Mouse (Mus musculus): ENCODE data around the gene Rhd. TPM values are rescaled to one million over a fixed set of nuclear protein-coding genes. Genes with fewer than 3 reads are reported as not detected.

The Rhd gene
- polyA plus RNA-seq, 1 experiment from 2014 or later, result 24.2 TPM

- H3K27me3 ChIP-seq (ENCODE audit: insufficient read depth, poor library complexity, severe bottlenecking), result no peaks in the 10 kb centered on the region
- H3K36me3 ChIP-seq, result 0 out of 2 replicates have a peak, but pooled peaks cover under 1% of the 10 kb centered on the region
- H3K4me1 ChIP-seq, result peaks cover 19% of the 10 kb centered on the region
- no peak for DNase-seq (ENCODE audit: low spot score)
- WGBS, result 62% methylated on average over 7 of the region's 7 CpGs
- H3K27ac ChIP-seq, result no peak overlapping the region
- H3K9me3 ChIP-seq, result no peaks in the 10 kb centered on the region
- H3K4me3 ChIP-seq, result no peak overlapping the region
These were observed 54.0 kb downstream of the Rhd start for GRCm38 (mm10) chr4:134918381-134918780.

- no peaks in the 10 kb centered on the region for H3K9me3 ChIP-seq
- H3K27ac ChIP-seq, result no peak overlapping the region
- WGBS, result 36% methylated on average over 12 of the region's 12 CpGs
- H3K4me1 ChIP-seq, result peaks cover 15% of the 10 kb centered on the region
- peaks cover 9% of the 10 kb centered on the region for H3K36me3 ChIP-seq
- no peak for DNase-seq (ENCODE audit: low spot score)
- no peaks in the 10 kb centered on the region for H3K27me3 ChIP-seq (ENCODE audit: insufficient read depth, poor library complexity, severe bottlenecking)
- no peak overlapping the region for H3K4me3 ChIP-seq
These were observed 55.6 kb downstream of the Rhd start for GRCm38 (mm10) chr4:134919733-134920540.

- H3K36me3 ChIP-seq, result peaks cover 15% of the 10 kb centered on the region
- no peak overlapping the region for H3K4me3 ChIP-seq
- no peak for DNase-seq (ENCODE audit: low spot score)
- no peaks in the 10 kb centered on the region for H3K9me3 ChIP-seq
- no peaks in the 10 kb centered on the region for H3K27me3 ChIP-seq (ENCODE audit: insufficient read depth, poor library complexity, severe bottlenecking)
- WGBS, result 90% methylated on average over 6 of the region's 6 CpGs
- no peak overlapping the region for H3K27ac ChIP-seq
- H3K4me1 ChIP-seq, result peaks cover 15% of the 10 kb centered on the region
These were observed 56.3 kb downstream of the Rhd start for GRCm38 (mm10) chr4:134920631-134921030.

- Histone ChIP-seq H3K27ac (no peak overlapping the region), H3K36me3 (peaks cover 26% of the 10 kb centered on the region), H3K9me3 (no peaks in the 10 kb centered on the region), H3K27me3 (ENCODE audit: insufficient read depth, poor library complexity, severe bottlenecking) (no peaks in the 10 kb centered on the region), H3K4me1 (peaks cover 20% of the 10 kb centered on the region), H3K4me3 (no peak overlapping the region)
- WGBS, result 97% methylated on average over 4 of the region's 4 CpGs
- no peak for DNase-seq (ENCODE audit: low spot score)
These were observed 57.4 kb downstream of the Rhd start for GRCm38 (mm10) chr4:134921703-134922102.

- Histone ChIP-seq H3K36me3 (peaks cover 32% of the 10 kb centered on the region), H3K27ac (peak overlapping the region; percentile 98), H3K9me3 (no peaks in the 10 kb centered on the region), H3K4me3 (peak overlapping the region; percentile 100), H3K27me3 (ENCODE audit: insufficient read depth, poor library complexity, severe bottlenecking) (no peaks in the 10 kb centered on the region), H3K4me1 (peaks cover 20% of the 10 kb centered on the region)
- WGBS, result 53% methylated on average over 10 of the region's 10 CpGs
- DNase-seq (ENCODE audit: low spot score), result no peak
These were observed 58.0 kb downstream of the Rhd start for GRCm38 (mm10) chr4:134922111-134922924.

- H3K4me3 ChIP-seq, result peak overlapping the region; percentile 100
- H3K36me3 ChIP-seq, result peaks cover 38% of the 10 kb centered on the region
- WGBS, result under 1% methylated on average over 13 of the region's 13 CpGs
These were observed 58.5 kb downstream of the Rhd start for GRCm38 (mm10) chr4:134922925-134923244.

GRCm38 (mm10) chr4:134923258-134924018 is 59.1 kb downstream of the Rhd start, which contains the start of gene Rsrp1:
TSS of gene Rsrp1 (plus strand) at chr4:134923592.
- Histone ChIP-seq H3K27ac (peak within 1 kb of the TSS; percentile 98), H3K4me1 (peaks cover 20% of the 10 kb centered on the region), H3K9me3 (no peaks in the 10 kb centered on the region), H3K4me3 (peak within 1 kb of the TSS; percentile 100), H3K36me3 (peaks cover 44% of the 10 kb centered on the region), H3K27me3 (ENCODE audit: insufficient read depth, poor library complexity, severe bottlenecking) (no peaks in the 10 kb centered on the region)
- DNase-seq (ENCODE audit: low spot score), result peak; percentile 98
- WGBS, result under 1% methylated on average over 64 of the region's 64 CpGs

More at GRCm38 (mm10) chr4:134922925-134923244, 58.5 kb downstream of the Rhd start:
- Histone ChIP-seq H3K27me3 (ENCODE audit: insufficient read depth, poor library complexity, severe bottlenecking) (no peaks in the 10 kb centered on the region), H3K4me1 (peaks cover 20% of the 10 kb centered on the region), H3K9me3 (no peaks in the 10 kb centered on the region), H3K27ac (peak overlapping the region; percentile 98)
- DNase-seq (ENCODE audit: low spot score), result peak; percentile 85

- H3K27me3 ChIP-seq (ENCODE audit: insufficient read depth, poor library complexity, severe bottlenecking), result no peaks in the 10 kb centered on the region
- under 1% methylated on average over 75 of the region's 75 CpGs for WGBS
- peaks cover 20% of the 10 kb centered on the region for H3K4me1 ChIP-seq
- peaks cover 45% of the 10 kb centered on the region for H3K36me3 ChIP-seq
- peak overlapping the region; percentile 100 for H3K4me3 ChIP-seq
- H3K9me3 ChIP-seq, result no peaks in the 10 kb centered on the region
- DNase-seq (ENCODE audit: low spot score), result peak; percentile 93
- H3K27ac ChIP-seq, result peak overlapping the region; percentile 98
These were observed 59.8 kb downstream of the Rhd start for GRCm38 (mm10) chr4:134924019-134924741.

GRCm38 (mm10) chr4:134925206-134925605 is 60.9 kb downstream of the Rhd start:
- WGBS, result 82% methylated on average over 8 of the region's 8 CpGs
- Histone ChIP-seq H3K27me3 (ENCODE audit: insufficient read depth, poor library complexity, severe bottlenecking) (no peaks in the 10 kb centered on the region), H3K36me3 (peaks cover 45% of the 10 kb centered on the region), H3K4me1 (peaks cover 22% of the 10 kb centered on the region), H3K4me3 (peak overlapping the region; percentile 100), H3K9me3 (no peaks in the 10 kb centered on the region), H3K27ac (no peak overlapping the region)
- DNase-seq (ENCODE audit: low spot score), result no peak

GRCm38 (mm10) chr4:134927815-134928463 is 63.6 kb downstream of the Rhd start:
- H3K27me3 ChIP-seq (ENCODE audit: insufficient read depth, poor library complexity, severe bottlenecking), result no peaks in the 10 kb centered on the region
- WGBS, result 68% methylated on average over 5 of the region's 5 CpGs
- H3K4me3 ChIP-seq, result no peak overlapping the region
- H3K36me3 ChIP-seq, result peaks cover 53% of the 10 kb centered on the region
- peaks cover 28% of the 10 kb centered on the region for H3K4me1 ChIP-seq
- no peaks in the 10 kb centered on the region for H3K9me3 ChIP-seq
- no peak overlapping the region for H3K27ac ChIP-seq
- no peak for DNase-seq (ENCODE audit: low spot score)

- peaks cover 56% of the 10 kb centered on the region for H3K36me3 ChIP-seq
- no peak overlapping the region for H3K27ac ChIP-seq
- no peaks in the 10 kb centered on the region for H3K27me3 ChIP-seq (ENCODE audit: insufficient read depth, poor library complexity, severe bottlenecking)
- 71% methylated on average over 1 of the region's 1 CpGs for WGBS
- H3K4me3 ChIP-seq, result no peak overlapping the region
- peaks cover 28% of the 10 kb centered on the region for H3K4me1 ChIP-seq
- H3K9me3 ChIP-seq, result no peaks in the 10 kb centered on the region
- DNase-seq (ENCODE audit: low spot score), result no peak
These were observed 64.1 kb downstream of the Rhd start for GRCm38 (mm10) chr4:134928464-134928836.

GRCm38 (mm10) chr4:134929536-134929935 is 65.2 kb downstream of the Rhd start:
- Histone ChIP-seq H3K27me3 (ENCODE audit: insufficient read depth, poor library complexity, severe bottlenecking) (no peaks in the 10 kb centered on the region), H3K4me3 (no peak overlapping the region), H3K4me1 (peaks cover 28% of the 10 kb centered on the region), H3K9me3 (no peaks in the 10 kb centered on the region), H3K36me3 (peaks cover 61% of the 10 kb centered on the region), H3K27ac (no peak overlapping the region)
- 76% methylated on average over 4 of the region's 4 CpGs for WGBS
- no peak for DNase-seq (ENCODE audit: low spot score)
